Mouse (Mus musculus) myocyte (in vitro differentiated cells): ENCODE results near the gene Parvb. TPM values are rescaled to one million over a fixed set of nuclear protein-coding genes. Genes with fewer than 3 reads are reported as not detected.

ENCODE experiments used
- H3K27me3 ChIP-seq: one replicate; pipeline ENCODE4 v1.6.1; 2011; ENCODE audit not compliant: control insufficient read depth, insufficient read depth, insufficient read length
- H3K36me3 ChIP-seq: one replicate; pipeline ENCODE4 v1.6.1; 2011; ENCODE audit not compliant: control insufficient read depth, insufficient read depth
- H3K4me2 ChIP-seq: one replicate; pipeline ENCODE4 v1.6.1; 2011; ENCODE audit warnings: low read depth, control low read depth
- H3K4me3 ChIP-seq: one replicate; pipeline ENCODE4 v1.5.1; 2011; ENCODE audit warnings: mild to moderate bottlenecking, control low read depth, moderate library complexity
- H3K79me2 ChIP-seq: one replicate; pipeline ENCODE4 v1.6.1; 2011; ENCODE audit not compliant: control insufficient read depth, insufficient read depth
- H3ac ChIP-seq: one replicate; pipeline ENCODE4 v1.6.1; 2011; ENCODE audit not compliant: control insufficient read depth, insufficient read length
- CEBPB ChIP-seq: IDR thresholded peaks from 2 replicates; pipeline ENCODE4 v1.6.1; 2011; ENCODE audit warnings: mild to moderate bottlenecking, moderate library complexity; ENCODE audit not compliant: poor library complexity, insufficient read depth, severe bottlenecking
- E2F4 ChIP-seq: IDR thresholded peaks from one replicate; pipeline ENCODE4 v1.6.1; 2011; ENCODE audit warnings: mild to moderate bottlenecking, control low read depth, moderate library complexity; ENCODE audit not compliant: insufficient read depth
- MAX ChIP-seq: IDR thresholded peaks from one replicate; pipeline ENCODE4 v1.6.1; 2011; ENCODE audit warnings: low read depth, mild to moderate bottlenecking, control low read depth
- MYOD1 ChIP-seq, 3 experiments: IDR thresholded peaks; one replicate each; pipeline ENCODE4 v1.6.1; 2011; ENCODE audit warnings: control low read depth in 2 of 3, low read depth in 2 of 3, mild to moderate bottlenecking in 2 of 3, moderate library complexity in 1 of 3; ENCODE audit not compliant: insufficient read length in 2 of 3, control insufficient read depth in 1 of 3
- MYOG ChIP-seq, 3 experiments: IDR thresholded peaks; one replicate each; pipeline ENCODE4 v1.6.1; 2011; ENCODE audit warnings: control low read depth in 2 of 3, low read depth in 2 of 3, mild to moderate bottlenecking in 2 of 3; ENCODE audit not compliant: insufficient read length in 2 of 3, control insufficient read depth in 1 of 3, insufficient read depth in 1 of 3
- POLR2A ChIP-seq: IDR thresholded peaks from one replicate; pipeline ENCODE4 v1.6.1; 2011; ENCODE audit warnings: low read depth, mild to moderate bottlenecking, control low read depth, moderate library complexity; ENCODE audit not compliant: insufficient read length
- POLR2AphosphoS2 ChIP-seq: IDR thresholded peaks from one replicate; pipeline ENCODE4 v1.6.1; 2011; ENCODE audit warnings: low read depth, control low read depth; ENCODE audit not compliant: insufficient read length
- REST ChIP-seq: IDR thresholded peaks from one replicate; pipeline ENCODE4 v1.6.1; 2011; ENCODE audit warnings: mild to moderate bottlenecking, control low read depth, moderate library complexity; ENCODE audit not compliant: insufficient read depth, insufficient read length
- SRF ChIP-seq: IDR thresholded peaks from one replicate; pipeline ENCODE4 v1.6.1; 2011; ENCODE audit warnings: low read depth; ENCODE audit not compliant: control insufficient read depth, insufficient read length
- TCF12 ChIP-seq: IDR thresholded peaks from one replicate; pipeline ENCODE4 v1.6.1; 2011; ENCODE audit warnings: mild to moderate bottlenecking, control low read depth; ENCODE audit not compliant: poor library complexity, insufficient read depth, severe bottlenecking
- TCF3 ChIP-seq: IDR thresholded peaks from one replicate; pipeline ENCODE4 v1.6.1; 2011; ENCODE audit warnings: low read depth, control low read depth; ENCODE audit not compliant: insufficient read length
- USF1 ChIP-seq: IDR thresholded peaks from one replicate; pipeline ENCODE4 v1.6.1; 2011; ENCODE audit warnings: low read depth, mild to moderate bottlenecking, control low read depth, moderate library complexity
- polyA plus RNA-seq: library from polyadenylated mRNA; unstranded; fragments of >200 nt; fragmentation: generic; extraction: Trizol; gene quantifications from one replicate; pipeline ENCODE4 v1.2.1, GENCODE M21; 2012; ENCODE audit warnings: missing spikeins

Parvb gene
- polyA plus RNA-seq, 1 experiment = 86.2 TPM

GRCm38 (mm10) chr15:84212756-84213105, 19.1 kb upstream of the Parvb start:
- no peak overlapping the region for H3K4me3 ChIP-seq
- H3K36me3 ChIP-seq = peaks cover 18% of the 10 kb centered on the region
- no peaks in the 10 kb centered on the region for H3K27me3 ChIP-seq
- no peak overlapping the region for H3ac ChIP-seq
- H3K4me2 ChIP-seq = peak overlapping the region; percentile 71
- H3K79me2 ChIP-seq = no peaks in the 10 kb centered on the region
- TF ChIP-seq TCF3 (peak; percentile 99), CEBPB (no peak), TCF12 (peak; percentile 99), SRF (no peak), MYOD1 (IDR thresholded peaks at IDR 0.05; ENCODE audit: control insufficient read depth in 1 of 3, insufficient read length in 2 of 3, low read depth in 2 of 3) (peak; percentile 88 to 99 (median 99)), POLR2A (no peak), REST (no peak), POLR2AphosphoS2 (peak; percentile 38), MYOG (IDR thresholded peaks at IDR 0.05; ENCODE audit: control insufficient read depth in 1 of 3, insufficient read depth in 1 of 3, insufficient read length in 2 of 3, low read depth in 2 of 3) (peak; percentile 90 to 99 (median 98)), MAX (no peak)

GRCm38 (mm10) chr15:84213162-84213739, 18.6 kb upstream of the Parvb start:
- Histone ChIP-seq H3K27me3 (no peaks in the 10 kb centered on the region), H3K79me2 (no peaks in the 10 kb centered on the region), H3ac (no peak overlapping the region), H3K36me3 (peaks cover 14% of the 10 kb centered on the region), H3K4me2 (peak overlapping the region; percentile 71), H3K4me3 (no peak overlapping the region)
- TF ChIP-seq MYOG (IDR thresholded peaks at IDR 0.05; ENCODE audit: control insufficient read depth in 1 of 3, insufficient read depth in 1 of 3, insufficient read length in 2 of 3, low read depth in 2 of 3) (peak in 2 of 3 experiments; percentile 17 to 27), SRF (peak; percentile 30), TCF3 (no peak)

DNA sequence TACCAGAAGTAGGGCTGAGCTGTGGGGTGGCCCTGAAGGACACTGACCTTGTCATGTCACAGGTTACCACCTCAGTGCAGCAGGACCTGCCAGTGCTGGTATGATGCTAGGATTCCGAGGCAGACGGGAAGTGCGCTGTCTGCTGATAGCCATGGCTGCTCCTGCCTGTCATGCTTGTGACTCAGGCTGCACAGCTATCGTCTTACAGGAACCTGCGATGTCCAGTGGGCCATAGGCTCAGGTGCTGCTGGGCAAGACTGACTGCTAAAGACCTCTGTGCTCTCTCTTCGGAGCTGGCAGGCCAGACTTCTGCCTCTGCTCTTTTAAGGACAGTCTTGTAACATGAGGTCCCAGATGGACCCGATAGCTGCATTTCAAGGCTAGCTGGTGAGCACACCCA, 17.4 kb upstream of the Parvb start:
- Histone ChIP-seq H3K79me2 (no peaks in the 10 kb centered on the region), H3K27me3 (no peaks in the 10 kb centered on the region), H3K36me3 (peaks cover 4% of the 10 kb centered on the region), H3K4me2 (no peak overlapping the region), H3ac (no peak overlapping the region), H3K4me3 (no peak overlapping the region)
- peak in 1 of 3 experiments; percentile 49 for TF ChIP-seq MYOD1 (IDR thresholded peaks at IDR 0.05; ENCODE audit: control insufficient read depth in 1 of 3, insufficient read length in 2 of 3, low read depth in 2 of 3)
- TF ChIP-seq REST = no peak
- TF ChIP-seq POLR2AphosphoS2 = peak; percentile 9

GRCm38 (mm10) chr15:84215273-84215672, 16.6 kb upstream of the Parvb start:
- Histone ChIP-seq H3K79me2 (no peaks in the 10 kb centered on the region), H3ac (no peak overlapping the region), H3K4me2 (no peak overlapping the region), H3K27me3 (no peaks in the 10 kb centered on the region), H3K4me3 (no peak overlapping the region), H3K36me3 (no peaks in the 10 kb centered on the region)
- TF ChIP-seq MYOG (IDR thresholded peaks at IDR 0.05; ENCODE audit: control insufficient read depth in 1 of 3, insufficient read depth in 1 of 3, insufficient read length in 2 of 3, low read depth in 2 of 3) (peak in 1 of 3 experiments; percentile 6), TCF3 (no peak), REST (no peak), CEBPB (no peak), MYOD1 (IDR thresholded peaks at IDR 0.05; ENCODE audit: control insufficient read depth in 1 of 3, insufficient read length in 2 of 3, low read depth in 2 of 3) (no peak), USF1 (no peak)

GRCm38 (mm10) chr15:84216026-84216425, 15.8 kb upstream of the Parvb start:
- Histone ChIP-seq H3K27me3 (no peaks in the 10 kb centered on the region), H3K4me2 (no peak overlapping the region), H3K79me2 (no peaks in the 10 kb centered on the region), H3K36me3 (no peaks in the 10 kb centered on the region), H3ac (no peak overlapping the region), H3K4me3 (no peak overlapping the region)
- no peak for TF ChIP-seq TCF12
- TF ChIP-seq POLR2A = no peak
- no peak for TF ChIP-seq CEBPB
- TF ChIP-seq MAX = no peak
- no peak for TF ChIP-seq SRF
- no peak for TF ChIP-seq REST
- no peak for TF ChIP-seq TCF3
- TF ChIP-seq MYOD1 (IDR thresholded peaks at IDR 0.05; ENCODE audit: control insufficient read depth in 1 of 3, insufficient read length in 2 of 3, low read depth in 2 of 3) = no peak
- TF ChIP-seq MYOG (IDR thresholded peaks at IDR 0.05; ENCODE audit: control insufficient read depth in 1 of 3, insufficient read depth in 1 of 3, insufficient read length in 2 of 3, low read depth in 2 of 3) = no peak
- TF ChIP-seq E2F4 = no peak
- no peak for TF ChIP-seq POLR2AphosphoS2
